Mouse (Mus musculus): ENCODE results near the gene Mindy3. TPM values are rescaled to one million over a fixed set of nuclear protein-coding genes. Genes with fewer than 3 reads are reported as not detected.

Gene Mindy3
- polyA plus RNA-seq, 1 experiment from 2014 or later, result 43.7 TPM

DNA sequence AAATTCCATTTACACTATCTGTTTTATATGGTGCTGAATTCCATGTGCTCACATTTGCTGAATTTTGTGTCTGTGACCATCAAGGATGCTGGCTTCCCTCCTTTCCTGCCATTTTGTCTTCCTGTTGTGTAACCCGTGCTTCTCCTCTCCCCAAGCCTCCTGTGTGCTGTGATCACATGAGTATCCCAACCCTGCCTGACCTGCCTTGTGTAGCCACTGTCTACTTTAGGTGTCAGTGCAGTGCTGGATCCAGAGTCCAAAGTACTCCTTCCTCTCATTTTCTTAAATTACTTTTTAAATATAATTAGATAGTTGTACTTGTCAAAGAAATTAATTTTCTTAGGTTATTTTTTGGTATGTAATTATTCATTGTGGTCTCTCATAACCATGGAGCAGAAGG is 51.3 kb downstream of the Mindy3 start:
- Histone ChIP-seq H3K36me3 (ENCODE audit: poor library complexity, severe bottlenecking) (0 out of 2 replicates have a peak, but pooled peaks cover 3% of the 10 kb centered on the region), H3K4me1 (no peaks in the 10 kb centered on the region), H3K27ac (no peak overlapping the region), H3K9me3 (replicated peaks) (no peaks in the 10 kb centered on the region), H3K4me3 (no peak overlapping the region), H3K4me2 (no peak overlapping the region), H3K27me3 (no peaks in the 10 kb centered on the region), H3K9ac (no peak overlapping the region)
- ATAC-seq, result no peak
- WGBS, result 96% methylated on average over 1 of the region's 1 CpGs

DNA sequence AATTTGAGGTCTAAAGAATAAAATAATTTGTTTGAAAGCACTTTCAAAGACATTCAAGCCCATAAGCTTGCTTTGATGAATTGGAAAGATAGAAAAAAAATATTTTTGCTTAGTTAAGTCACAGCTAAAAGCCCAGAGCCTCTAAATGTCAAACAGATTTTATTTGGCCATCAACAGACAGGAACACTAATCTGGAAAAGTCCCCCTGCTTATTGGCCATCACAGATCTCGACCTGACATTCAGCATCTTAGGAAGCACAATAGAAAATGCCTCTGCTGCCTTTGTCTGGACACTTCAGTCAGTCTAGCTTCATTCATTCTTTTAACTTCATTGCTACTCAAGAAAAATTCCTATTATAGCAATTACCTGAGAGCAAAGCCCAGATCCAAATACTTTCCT is 58.0 kb downstream of the Mindy3 start:
- H3K4me2 ChIP-seq, result no peak overlapping the region
- H3K9me3 ChIP-seq (replicated peaks), result no peaks in the 10 kb centered on the region
- peaks cover 25% of the 10 kb centered on the region for H3K36me3 ChIP-seq (ENCODE audit: poor library complexity, severe bottlenecking)
- ATAC-seq, result no peak
- H3K9ac ChIP-seq, result no peak overlapping the region
- no peak overlapping the region for H3K27ac ChIP-seq
- no peak overlapping the region for H3K4me3 ChIP-seq
- 74% methylated on average over 1 of the region's 1 CpGs for WGBS
- no peaks in the 10 kb centered on the region for H3K27me3 ChIP-seq
- no peaks in the 10 kb centered on the region for H3K4me1 ChIP-seq

DNA sequence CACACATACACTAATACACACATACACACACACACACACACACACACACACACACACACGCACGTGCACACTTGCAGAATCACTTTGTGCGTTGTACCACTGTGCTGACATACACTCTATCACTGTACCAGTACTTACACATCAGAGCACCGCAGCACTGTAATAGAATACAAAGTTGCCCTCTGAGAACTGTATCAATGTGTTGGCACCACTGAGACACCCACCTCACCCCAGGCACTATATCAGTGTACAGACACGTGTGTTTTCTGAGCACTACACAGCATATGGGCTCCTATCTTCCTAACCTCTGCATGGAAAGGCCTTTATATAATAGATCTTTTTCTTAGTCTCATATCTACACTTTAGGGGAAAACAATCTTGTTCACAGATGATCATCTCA is 64.4 kb downstream of the Mindy3 start:
- Histone ChIP-seq H3K27ac (no peak overlapping the region), H3K4me2 (no peak overlapping the region), H3K9me3 (replicated peaks) (no peaks in the 10 kb centered on the region), H3K9ac (no peak overlapping the region), H3K4me3 (no peak overlapping the region), H3K36me3 (ENCODE audit: poor library complexity, severe bottlenecking) (peaks cover 48% of the 10 kb centered on the region), H3K27me3 (no peaks in the 10 kb centered on the region), H3K4me1 (no peaks in the 10 kb centered on the region)
- ATAC-seq, result no peak
- WGBS, result 96% methylated on average over 5 of the region's 5 CpGs

DNA sequence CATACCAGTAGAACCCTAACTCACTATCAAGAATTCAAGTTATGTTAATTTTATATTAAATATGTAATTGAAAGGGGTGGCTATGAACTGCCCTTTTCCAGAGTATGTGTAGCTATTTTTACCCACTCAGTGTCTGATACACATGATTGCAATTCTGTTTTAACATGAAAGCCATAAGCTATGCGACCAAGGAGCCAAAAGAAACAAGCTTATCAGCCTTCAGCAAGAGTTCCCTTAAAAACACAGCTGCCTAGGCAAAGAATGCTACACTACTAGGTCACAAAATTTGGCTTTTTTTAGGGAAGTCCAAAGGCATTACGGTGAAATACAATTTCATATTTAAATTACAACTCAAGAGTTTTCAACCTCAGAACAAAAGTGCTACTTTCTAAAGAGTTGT is 70.4 kb downstream of the Mindy3 start:
- ATAC-seq, result no peak
- H3K9me3 ChIP-seq (replicated peaks), result no peaks in the 10 kb centered on the region
- H3K36me3 ChIP-seq (ENCODE audit: poor library complexity, severe bottlenecking), result peaks cover 15% of the 10 kb centered on the region
- 89% methylated on average over 2 of the region's 2 CpGs for WGBS
- no peak overlapping the region for H3K4me2 ChIP-seq
- H3K4me1 ChIP-seq, result no peaks in the 10 kb centered on the region
- H3K9ac ChIP-seq, result no peak overlapping the region
- H3K4me3 ChIP-seq, result no peak overlapping the region
- no peaks in the 10 kb centered on the region for H3K27me3 ChIP-seq
- no peak overlapping the region for H3K27ac ChIP-seq

DNA sequence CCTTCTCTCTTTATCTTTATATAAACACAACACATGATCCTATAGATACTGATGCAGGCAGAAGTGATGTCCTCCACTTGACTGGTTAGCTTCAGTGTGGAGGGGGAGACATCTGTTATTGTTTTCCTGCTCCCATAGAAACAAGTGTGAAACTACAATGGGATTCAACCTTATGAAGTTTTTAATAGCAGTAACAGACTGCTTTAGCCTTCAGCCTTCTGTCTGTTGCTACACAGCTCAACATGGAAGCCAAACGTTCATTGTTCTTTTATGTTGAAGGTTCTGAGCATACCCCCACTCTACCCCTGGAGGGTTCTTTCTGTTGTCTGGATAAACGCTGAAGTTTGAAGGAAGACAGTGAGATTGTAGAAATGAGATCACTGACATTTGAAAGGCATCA is 87.3 kb downstream of the Mindy3 start:
- Histone ChIP-seq H3K4me3 (no peak overlapping the region), H3K4me1 (peaks cover 23% of the 10 kb centered on the region), H3K27ac (no peak overlapping the region), H3K9me3 (replicated peaks) (no peaks in the 10 kb centered on the region), H3K9ac (no peak overlapping the region), H3K36me3 (ENCODE audit: poor library complexity, severe bottlenecking) (no peaks in the 10 kb centered on the region), H3K4me2 (no peak overlapping the region), H3K27me3 (no peaks in the 10 kb centered on the region)
- ATAC-seq, result no peak
- WGBS, result 59% methylated on average over 2 of the region's 2 CpGs

DNA sequence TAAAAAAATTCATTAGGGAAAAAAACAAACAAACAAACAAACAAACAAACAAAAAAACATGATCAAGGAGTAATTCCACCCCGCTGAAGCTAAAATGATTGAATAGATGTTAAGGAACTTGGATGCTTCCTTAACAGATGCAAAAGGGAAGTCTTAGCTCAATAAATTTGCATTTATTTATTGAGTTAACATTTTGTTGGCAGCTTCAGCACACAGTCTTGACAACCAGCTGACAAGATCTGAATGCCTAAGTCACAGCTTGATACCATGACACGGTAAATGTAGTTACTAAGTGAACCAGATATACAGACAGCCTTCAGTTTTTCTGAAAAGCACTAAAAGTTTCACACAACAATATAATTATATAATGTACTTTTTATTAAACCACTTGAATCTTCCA is 89.7 kb downstream of the Mindy3 start:
- ATAC-seq, result peak; percentile 63; the same call in 1 of the 2 replicates
- H3K4me3 ChIP-seq, result no peak overlapping the region
- H3K36me3 ChIP-seq (ENCODE audit: poor library complexity, severe bottlenecking), result no peaks in the 10 kb centered on the region
- no peak overlapping the region for H3K9ac ChIP-seq
- H3K27me3 ChIP-seq, result no peaks in the 10 kb centered on the region
- H3K9me3 ChIP-seq (replicated peaks), result no peaks in the 10 kb centered on the region
- H3K27ac ChIP-seq, result no peak overlapping the region
- no peak overlapping the region for H3K4me2 ChIP-seq
- peaks cover 24% of the 10 kb centered on the region for H3K4me1 ChIP-seq
- WGBS, result 41% methylated on average over 2 of the region's 2 CpGs

DNA sequence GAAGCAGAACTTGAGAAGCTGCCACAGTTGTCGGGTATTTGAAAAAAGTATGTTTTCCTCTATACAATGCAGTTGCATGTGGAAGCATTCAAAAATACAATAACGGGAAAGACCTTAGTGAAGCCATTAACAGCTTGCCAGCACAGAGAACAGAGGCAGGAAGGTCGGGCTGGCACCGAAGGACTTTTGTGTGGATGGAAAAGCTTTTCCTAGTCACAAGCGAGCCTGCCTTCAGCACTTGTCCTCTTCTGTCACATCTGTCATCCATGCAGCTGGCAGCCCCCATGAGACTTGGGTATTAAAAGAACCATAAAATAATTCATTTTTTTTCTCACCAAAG is 90.2 kb downstream of the Mindy3 start:
- no peak for ATAC-seq
- Histone ChIP-seq H3K9me3 (replicated peaks) (no peaks in the 10 kb centered on the region), H3K36me3 (ENCODE audit: poor library complexity, severe bottlenecking) (no peaks in the 10 kb centered on the region), H3K27me3 (no peaks in the 10 kb centered on the region), H3K4me2 (peak overlapping the region; percentile 57), H3K9ac (no peak overlapping the region), H3K4me3 (no peak overlapping the region), H3K4me1 (peaks cover 24% of the 10 kb centered on the region), H3K27ac (peak overlapping the region; percentile 49; the same call in 1 of the 2 replicates)
- WGBS, result 6% methylated on average over 5 of the region's 5 CpGs

DNA sequence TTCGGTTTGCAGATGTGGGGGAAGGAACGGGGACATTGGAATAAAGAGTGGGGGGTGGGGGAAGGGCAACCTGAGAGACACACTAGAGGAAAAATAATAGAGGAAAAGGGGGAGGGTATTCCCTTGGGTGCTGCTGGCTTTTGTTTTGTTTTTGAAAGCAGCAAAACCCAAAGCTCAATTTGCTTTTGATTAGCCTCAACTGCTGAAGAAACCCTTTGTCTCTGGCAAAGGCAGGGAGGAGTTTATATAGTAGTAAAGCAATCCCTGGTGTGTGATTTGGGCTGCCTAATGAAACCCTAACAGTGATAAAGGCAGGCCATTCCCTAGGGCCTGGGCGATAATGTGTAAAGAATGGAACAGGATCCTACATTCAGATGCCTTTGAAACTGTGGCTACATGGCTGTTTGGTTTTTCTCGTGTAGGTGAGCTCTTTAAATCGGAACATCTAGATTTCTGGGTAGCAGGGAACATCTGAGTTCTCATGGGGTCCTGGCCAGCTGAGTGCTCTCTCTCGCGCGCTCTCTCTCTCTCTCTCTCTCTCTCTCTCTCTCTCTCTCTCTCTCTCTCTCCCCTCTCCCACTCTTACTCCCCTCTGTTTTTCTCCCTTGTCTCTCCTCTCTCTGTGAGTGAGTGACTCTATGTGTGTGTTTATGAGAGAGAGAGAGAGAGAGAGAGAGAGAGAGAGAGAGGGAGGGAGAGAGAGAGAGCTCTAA is 90.8 kb downstream of the Mindy3 start:
- peak; percentile 54; the same call in 1 of the 2 replicates for ATAC-seq
- 4% methylated on average over 8 of the region's 8 CpGs for WGBS
- no peaks in the 10 kb centered on the region for H3K9me3 ChIP-seq (replicated peaks)

DNA sequence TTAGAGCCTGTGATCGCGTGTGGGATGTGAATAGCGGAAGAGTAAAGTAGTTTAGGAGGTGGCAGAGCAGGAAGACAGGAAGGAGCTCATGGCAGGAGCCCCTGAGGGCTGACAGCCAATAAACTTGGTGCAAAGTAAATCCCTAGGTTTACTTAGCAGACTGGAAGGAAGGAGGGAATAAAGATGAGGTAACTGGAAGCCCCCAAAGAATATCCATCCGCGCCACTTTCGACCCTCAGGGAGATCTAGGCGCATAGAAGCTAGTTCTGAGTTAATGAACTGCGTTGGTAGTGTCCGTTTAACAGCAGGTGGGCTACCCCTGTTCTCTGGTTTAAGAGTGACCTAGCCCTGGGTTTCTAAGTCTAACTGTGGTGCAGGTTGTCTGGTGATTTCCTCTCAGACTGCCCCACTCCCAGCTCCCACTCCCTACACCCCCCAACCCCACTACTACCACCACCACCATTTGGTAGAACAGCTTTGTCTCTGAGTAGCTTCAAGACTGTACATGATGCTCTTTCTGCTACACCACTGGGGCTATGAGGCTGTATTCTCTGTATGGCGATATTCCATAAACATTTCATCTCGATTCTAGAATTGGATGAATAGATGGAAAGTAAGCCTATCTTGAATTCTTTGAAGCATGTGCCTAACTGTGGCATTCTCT is 91.4 kb downstream of the Mindy3 start:
- Histone ChIP-seq H3K4me1 (peaks cover 24% of the 10 kb centered on the region), H3K9me3 (replicated peaks) (no peaks in the 10 kb centered on the region), H3K9ac (peak overlapping the region; percentile 3; the same call in 1 of the 2 replicates), H3K4me2 (peak overlapping the region; percentile 57), H3K36me3 (ENCODE audit: poor library complexity, severe bottlenecking) (no peaks in the 10 kb centered on the region), H3K27me3 (no peaks in the 10 kb centered on the region), H3K4me3 (peak overlapping the region; percentile 33), H3K27ac (peak overlapping the region; percentile 49; the same call in 1 of the 2 replicates)
- ATAC-seq, result peak; percentile 50
- 20% methylated on average over 11 of the region's 11 CpGs for WGBS

More for the DNA sequence above, 90.8 kb downstream of the Mindy3 start:
- H3K4me2 ChIP-seq, result peak overlapping the region; percentile 57
- no peaks in the 10 kb centered on the region for H3K27me3 ChIP-seq
- no peaks in the 10 kb centered on the region for H3K36me3 ChIP-seq (ENCODE audit: poor library complexity, severe bottlenecking)
- H3K9ac ChIP-seq, result no peak overlapping the region
- H3K4me1 ChIP-seq, result peaks cover 24% of the 10 kb centered on the region
- peak overlapping the region; percentile 49 for H3K27ac ChIP-seq
- H3K4me3 ChIP-seq, result no peak overlapping the region; the same call in 1 of the 2 replicates

DNA sequence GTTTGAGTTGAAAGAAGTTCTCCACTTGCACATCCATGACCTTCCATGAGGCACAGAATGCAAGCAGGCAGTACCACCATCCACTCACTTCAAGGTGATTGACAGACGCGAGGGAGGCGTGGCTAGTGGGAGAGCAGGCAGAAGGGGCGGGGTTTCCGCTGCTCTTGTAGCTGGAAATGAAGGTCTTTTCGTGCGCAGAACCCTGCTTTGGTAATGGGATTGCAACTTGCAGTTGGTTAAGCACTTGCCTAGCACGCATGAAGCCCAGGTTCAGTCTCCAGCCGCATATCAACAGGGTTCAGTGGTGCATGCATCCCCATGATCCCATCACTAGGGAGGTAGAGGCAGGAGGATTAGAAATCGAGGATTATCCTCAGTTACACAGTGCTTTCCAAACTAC is 92.1 kb downstream of the Mindy3 start:
- H3K4me2 ChIP-seq, result peak overlapping the region; percentile 57
- WGBS, result 12% methylated on average over 10 of the region's 10 CpGs
- no peak overlapping the region for H3K27ac ChIP-seq
- peak; percentile 79; the same call in 1 of the 2 replicates for ATAC-seq
- H3K4me3 ChIP-seq, result peak overlapping the region; percentile 33
- H3K36me3 ChIP-seq (ENCODE audit: poor library complexity, severe bottlenecking), result no peaks in the 10 kb centered on the region
- no peaks in the 10 kb centered on the region for H3K9me3 ChIP-seq (replicated peaks)
- no peaks in the 10 kb centered on the region for H3K27me3 ChIP-seq
- peaks cover 24% of the 10 kb centered on the region for H3K4me1 ChIP-seq
- H3K9ac ChIP-seq, result 0 out of 2 replicates have a peak overlapping the region, but pooled peaks have one; percentile 3

DNA sequence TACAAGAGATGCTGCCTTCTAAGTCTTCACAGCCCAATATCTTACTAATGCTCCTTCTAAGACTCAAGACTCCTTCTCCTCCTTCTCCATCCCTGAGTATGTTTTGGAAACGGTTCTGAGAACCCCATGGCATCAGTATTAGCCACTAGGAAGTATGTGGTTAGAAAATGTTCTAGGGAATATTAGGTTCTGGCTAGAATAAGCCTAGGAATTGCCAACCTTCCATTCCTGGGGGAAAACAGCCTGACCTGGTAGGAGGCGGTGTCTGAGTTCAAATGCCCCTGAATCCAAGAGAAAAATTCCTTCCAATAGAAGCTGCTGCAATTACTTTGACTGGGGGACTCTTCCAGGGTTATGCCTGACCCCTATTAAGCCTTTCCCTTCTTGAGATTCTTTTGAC is 93.4 kb downstream of the Mindy3 start:
- H3K9me3 ChIP-seq (replicated peaks), result no peaks in the 10 kb centered on the region
- H3K9ac ChIP-seq, result no peak overlapping the region
- no peak overlapping the region for H3K27ac ChIP-seq
- no peak overlapping the region for H3K4me2 ChIP-seq
- no peaks in the 10 kb centered on the region for H3K27me3 ChIP-seq
- peaks cover 24% of the 10 kb centered on the region for H3K4me1 ChIP-seq
- WGBS, result 91% methylated on average over 2 of the region's 2 CpGs
- no peak for ATAC-seq
- no peak overlapping the region for H3K4me3 ChIP-seq
- no peaks in the 10 kb centered on the region for H3K36me3 ChIP-seq (ENCODE audit: poor library complexity, severe bottlenecking)

DNA sequence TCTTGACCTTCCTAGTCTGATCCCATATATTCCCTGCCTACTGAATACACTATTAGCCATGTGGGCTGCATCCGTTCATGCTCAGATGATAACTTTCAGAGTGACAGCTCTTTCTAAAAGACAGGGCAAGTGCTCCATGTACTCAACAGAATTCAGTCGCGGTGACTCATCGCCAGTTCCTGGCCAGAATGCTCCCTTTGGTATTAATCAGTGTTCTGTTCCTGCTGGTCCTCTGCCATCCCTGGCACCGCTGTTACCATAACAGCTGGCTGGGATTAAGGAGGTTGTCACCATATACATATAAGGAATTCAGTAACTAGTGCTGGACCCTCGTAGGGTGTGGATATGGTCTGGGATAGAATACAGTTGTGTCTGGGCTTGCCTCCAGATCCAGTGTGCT is 93.9 kb downstream of the Mindy3 start:
- ATAC-seq, result no peak
- Histone ChIP-seq H3K27ac (no peak overlapping the region), H3K9ac (no peak overlapping the region), H3K9me3 (replicated peaks) (no peaks in the 10 kb centered on the region), H3K4me1 (peaks cover 24% of the 10 kb centered on the region), H3K4me2 (no peak overlapping the region), H3K27me3 (no peaks in the 10 kb centered on the region), H3K36me3 (ENCODE audit: poor library complexity, severe bottlenecking) (no peaks in the 10 kb centered on the region), H3K4me3 (no peak overlapping the region)
- WGBS, result 88% methylated on average over 6 of the region's 6 CpGs
